Mouse (Mus musculus) cerebellum, adult 8-10 months (tissue): ENCODE measurements around the gene Gm13275.
"Not testable (repeated sequence)": the region's sequence is repeated elsewhere in the genome, so short reads cannot be mapped to it uniquely, and the experiment has no call there.

Experiments
- DNase-seq: peaks from one replicate; pipeline ENCODE4 v3.0.0; 2022

The Gm13275 gene

DNA sequence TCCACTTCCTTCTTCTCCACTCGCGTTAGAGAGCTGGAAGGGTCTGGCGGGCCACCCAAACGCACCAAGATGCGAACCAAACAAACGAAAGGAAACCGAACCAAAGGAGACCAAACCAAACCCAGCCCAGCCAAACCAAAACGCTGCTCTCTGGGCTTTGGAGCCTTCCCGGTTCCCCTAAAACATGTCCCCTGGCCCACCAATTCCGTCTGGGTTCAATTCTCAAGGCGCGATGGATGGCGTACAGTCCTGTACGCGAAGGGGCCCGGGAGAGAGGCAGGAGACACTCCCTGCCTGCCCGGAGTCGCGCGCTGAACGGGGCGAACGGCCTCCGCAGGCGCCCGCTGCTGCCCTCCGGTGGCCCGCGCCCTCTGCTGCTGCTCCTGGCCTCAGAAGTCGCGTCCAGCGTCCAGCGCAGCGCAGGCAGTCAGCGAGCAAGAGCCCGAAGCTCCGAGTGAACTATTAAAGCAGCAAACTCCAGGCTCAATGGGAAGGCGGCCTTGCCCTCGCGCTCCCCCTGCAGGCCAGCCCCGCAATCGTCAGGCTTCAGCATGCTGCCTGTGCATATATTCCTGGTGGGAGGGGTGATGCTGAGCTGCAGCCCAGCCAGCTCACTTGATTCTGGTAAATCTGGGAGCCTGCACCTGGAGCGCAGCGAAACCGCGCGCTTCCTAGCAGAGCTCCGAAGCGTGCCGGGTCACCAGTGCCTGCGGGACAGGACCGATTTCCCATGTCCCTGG is at the start of gene Gm13275:
TSS of gene Gm13275 (plus strand) at position 552 of the 740 bp plus-strand sequence.
- peak; percentile 85 for DNase-seq

GRCm38 (mm10) chr4:88749926-88750325 is 44.4 kb upstream of the Gm13275 start:
- no peak for DNase-seq

GRCm38 (mm10) chr4:88754818-88755340 is 39.4 kb upstream of the Gm13275 start, which contains the start of gene Gm13271:
TSS of gene Gm13271 (plus strand) at chr4:88754868.
- peak; percentile 80 for DNase-seq

- DNase-seq, result not testable (repeated sequence)
Observed at GRCm38 (mm10) chr4:88756581-88757513, 37.4 kb upstream of the Gm13275 start.

- DNase-seq, result peak; percentile 97
Observed at GRCm38 (mm10) chr4:88757628-88758031, 36.7 kb upstream of the Gm13275 start.

DNA sequence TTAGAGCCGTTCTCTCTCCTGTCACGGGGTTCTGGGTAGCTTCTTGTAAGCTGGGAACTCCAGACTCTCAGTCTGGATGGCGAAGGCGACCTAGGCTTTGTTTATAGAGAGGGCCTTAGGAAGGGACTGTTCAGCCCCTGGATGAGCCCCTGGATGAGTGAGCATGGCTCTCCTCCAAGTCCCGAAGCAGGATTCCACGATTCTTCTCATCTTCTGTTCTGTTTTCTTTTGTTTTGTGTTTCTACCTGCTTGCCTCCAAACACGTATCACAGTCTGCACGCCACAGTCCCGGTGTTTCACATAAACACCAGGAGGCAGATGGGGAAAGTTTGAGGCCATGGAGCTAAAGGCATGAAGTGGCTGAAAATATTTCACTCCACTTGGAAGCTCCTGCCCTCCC is 35.5 kb upstream of the Gm13275 start:
- DNase-seq, result peak; percentile 30

- DNase-seq, result peak; percentile 64
Observed at GRCm38 (mm10) chr4:88759610-88760268, 34.5 kb upstream of the Gm13275 start, which contains the start of gene Gm13283. TSS of gene Gm13283 (plus strand) at chr4:88760119.

DNA sequence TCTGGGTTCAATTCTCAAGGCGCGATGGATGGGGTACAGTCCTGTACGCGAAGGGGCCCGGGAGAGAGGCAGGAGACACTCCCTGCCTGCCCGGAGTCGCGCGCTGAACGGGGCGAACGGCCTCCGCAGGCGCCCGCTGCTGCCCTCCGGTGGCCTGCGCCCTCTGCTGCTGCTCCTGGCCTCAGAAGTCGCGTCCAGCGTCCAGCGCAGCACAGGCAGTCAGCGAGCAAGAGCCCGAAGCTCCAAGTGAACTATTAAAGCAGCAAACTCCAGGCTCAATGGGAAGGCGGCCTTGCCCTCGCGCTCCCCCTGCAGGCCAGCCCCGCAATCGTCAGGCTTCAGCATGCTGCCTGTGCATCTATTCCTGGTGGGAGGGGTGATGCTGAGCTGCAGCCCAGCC is 33.9 kb upstream of the Gm13275 start:
- DNase-seq, result peak; percentile 66

GRCm38 (mm10) chr4:88761776-88762175 is 32.5 kb upstream of the Gm13275 start:
- DNase-seq, result peak; percentile 83

DNA sequence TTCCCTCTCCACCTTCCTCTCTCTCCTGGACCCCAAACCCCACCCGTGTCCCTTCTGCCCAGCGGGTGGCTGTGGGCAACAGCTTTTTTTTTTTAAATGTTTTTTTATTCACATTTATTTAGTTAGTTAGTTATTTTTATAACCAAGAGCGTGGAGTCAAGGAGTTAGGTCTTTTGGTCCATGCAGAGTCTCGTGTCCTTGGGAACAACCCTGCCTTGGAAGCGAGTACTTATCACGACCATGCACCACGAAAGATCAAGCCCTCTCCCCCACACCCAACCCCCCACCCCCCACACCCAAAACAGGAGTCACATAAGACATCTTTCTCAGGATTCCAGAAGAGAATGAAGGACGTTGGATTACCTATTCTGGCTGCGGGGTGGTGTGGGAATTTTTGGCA is 31.9 kb upstream of the Gm13275 start:
- peak; percentile 33 for DNase-seq

GRCm38 (mm10) chr4:88763384-88764018 is 30.8 kb upstream of the Gm13275 start:
- DNase-seq, result peak; percentile 37

DNA sequence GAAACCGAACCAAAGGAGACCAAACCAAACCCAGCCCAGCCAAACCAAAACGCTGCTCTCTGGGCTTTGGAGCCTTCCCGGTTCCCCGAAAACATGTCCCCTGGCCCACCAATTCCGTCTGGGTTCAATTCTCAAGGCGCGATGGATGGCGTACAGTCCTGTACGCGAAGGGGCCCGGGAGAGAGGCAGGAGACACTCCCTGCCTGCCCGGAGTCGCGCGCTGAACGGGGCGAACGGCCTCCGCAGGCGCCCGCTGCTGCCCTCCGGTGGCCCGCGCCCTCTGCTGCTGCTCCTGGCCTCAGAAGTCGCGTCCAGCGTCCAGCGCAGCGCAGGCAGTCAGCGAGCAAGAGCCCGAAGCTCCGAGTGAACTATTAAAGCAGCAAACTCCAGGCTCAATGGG is 20.8 kb upstream of the Gm13275 start, which contains the start of gene Gm13290:
TSS of gene Gm13290 (plus strand) at position 301 of the 400 bp plus-strand sequence.
- not testable (repeated sequence) for DNase-seq

GRCm38 (mm10) chr4:88776622-88777021 is 17.7 kb upstream of the Gm13275 start, which contains the start of gene Gm13289:
TSS of gene Gm13289 (plus strand) at chr4:88776922.
- DNase-seq, result not testable (repeated sequence)

- DNase-seq, result not testable (repeated sequence)
Observed at GRCm38 (mm10) chr4:88779550-88779949, 14.7 kb upstream of the Gm13275 start, which contains the start of gene Gm13272. TSS of gene Gm13272 (plus strand) at chr4:88779850.

GRCm38 (mm10) chr4:88780320-88780719 is 14.0 kb upstream of the Gm13275 start:
- not testable (repeated sequence) for DNase-seq

- not testable (repeated sequence) for DNase-seq
Observed at GRCm38 (mm10) chr4:88781831-88782230, 12.5 kb upstream of the Gm13275 start, which contains the start of gene Ifnz. TSS of gene Ifnz (plus strand) at chr4:88782131.

- DNase-seq, result not testable (repeated sequence)
Observed at GRCm38 (mm10) chr4:88782335-88782734, 12.0 kb upstream of the Gm13275 start.

- not testable (repeated sequence) for DNase-seq
Observed at GRCm38 (mm10) chr4:88785409-88785808, 8.9 kb upstream of the Gm13275 start, which contains the start of gene Gm13276. TSS of gene Gm13276 (plus strand) at chr4:88785709.

- peak; percentile 63 for DNase-seq
Observed at GRCm38 (mm10) chr4:88788402-88788801, 5.9 kb upstream of the Gm13275 start, which contains the start of gene Gm13277. TSS of gene Gm13277 (plus strand) at chr4:88788632.

DNA sequence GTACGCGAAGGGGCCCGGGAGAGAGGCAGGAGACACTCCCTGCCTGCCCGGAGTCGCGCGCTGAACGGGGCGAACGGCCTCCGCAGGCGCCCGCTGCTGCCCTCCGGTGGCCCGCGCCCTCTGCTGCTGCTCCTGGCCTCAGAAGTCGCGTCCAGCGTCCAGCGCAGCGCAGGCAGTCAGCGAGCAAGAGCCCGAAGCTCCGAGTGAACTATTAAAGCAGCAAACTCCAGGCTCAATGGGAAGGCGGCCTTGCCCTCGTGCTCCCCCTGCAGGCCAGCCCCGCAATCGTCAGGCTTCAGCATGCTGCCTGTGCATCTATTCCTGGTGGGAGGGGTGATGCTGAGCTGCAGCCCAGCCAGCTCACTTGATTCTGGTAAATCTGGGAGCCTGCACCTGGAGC is 3.0 kb upstream of the Gm13275 start, which contains the start of gene Gm13278:
TSS of gene Gm13278 (plus strand) at position 301 of the 400 bp plus-strand sequence.
- DNase-seq, result not testable (repeated sequence)

DNA sequence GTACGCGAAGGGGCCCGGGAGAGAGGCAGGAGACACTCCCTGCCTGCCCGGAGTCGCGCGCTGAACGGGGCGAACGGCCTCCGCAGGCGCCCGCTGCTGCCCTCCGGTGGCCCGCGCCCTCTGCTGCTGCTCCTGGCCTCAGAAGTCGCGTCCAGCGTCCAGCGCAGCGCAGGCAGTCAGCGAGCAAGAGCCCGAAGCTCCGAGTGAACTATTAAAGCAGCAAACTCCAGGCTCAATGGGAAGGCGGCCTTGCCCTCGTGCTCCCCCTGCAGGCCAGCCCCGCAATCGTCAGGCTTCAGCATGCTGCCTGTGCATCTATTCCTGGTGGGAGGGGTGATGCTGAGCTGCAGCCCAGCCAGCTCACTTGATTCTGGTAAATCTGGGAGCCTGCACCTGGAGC is 2.8 kb downstream of the Gm13275 start, which contains the start of gene Gm13279:
TSS of gene Gm13279 (plus strand) at position 301 of the 400 bp plus-strand sequence.
- DNase-seq, result not testable (repeated sequence)
